Mouse (Mus musculus) kidney, adult 18-20 months (tissue): ENCODE data around the gene Plcb4.
"Not testable (repeated sequence)": the region's sequence is repeated elsewhere in the genome, so short reads cannot be mapped to it uniquely, and the experiment has no call there.

Source experiments
- DNase-seq: peaks from one replicate; pipeline ENCODE4 v3.0.0; 2021

Gene Plcb4

GRCm38 (mm10) chr2:135968159-135968558 is 309.3 kb downstream of the Plcb4 start:
- no peak for DNase-seq

- DNase-seq = no peak
These were observed 312.1 kb downstream of the Plcb4 start for GRCm38 (mm10) chr2:135970902-135971301.

DNA sequence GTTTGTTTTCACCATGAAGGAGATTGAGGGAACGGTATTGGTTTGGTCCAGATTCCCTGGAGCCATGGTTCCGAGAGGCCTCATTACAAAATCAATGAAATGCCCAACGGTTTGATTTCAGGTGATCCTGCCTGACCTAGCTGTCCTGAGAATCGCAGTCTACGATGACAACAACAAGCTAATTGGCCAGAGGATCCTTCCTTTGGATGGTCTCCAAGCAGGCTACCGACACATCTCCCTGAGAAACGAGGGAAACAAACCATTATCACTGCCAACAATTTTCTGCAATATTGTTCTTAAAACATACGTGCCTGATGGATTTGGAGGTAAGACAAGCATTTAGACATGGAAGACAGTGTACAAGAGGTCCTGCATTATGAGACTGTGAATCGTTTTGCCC is 317.2 kb downstream of the Plcb4 start:
- DNase-seq = no peak

GRCm38 (mm10) chr2:135978790-135979189 is 320.0 kb downstream of the Plcb4 start:
- no peak for DNase-seq

DNA sequence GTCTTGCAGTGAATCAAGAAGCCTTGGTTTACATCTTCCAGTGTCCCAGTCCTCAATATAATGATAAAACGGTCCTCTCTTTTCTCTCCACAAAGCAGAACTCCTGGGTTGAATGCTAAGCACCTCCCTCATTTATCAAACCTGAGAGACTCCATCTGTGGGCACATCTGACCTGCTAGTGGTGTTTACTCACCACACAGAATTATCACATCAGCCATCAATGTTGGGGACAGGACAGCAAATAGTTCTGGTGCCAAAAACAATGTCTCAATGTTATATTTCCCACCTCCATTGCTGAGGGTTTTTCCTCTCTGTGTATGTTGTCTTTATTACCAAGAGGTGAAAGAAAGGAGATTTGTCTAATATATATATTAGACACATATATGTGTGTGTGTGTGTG is 321.6 kb downstream of the Plcb4 start:
- no peak for DNase-seq

- no peak for DNase-seq
These were observed 325.2 kb downstream of the Plcb4 start for GRCm38 (mm10) chr2:135983972-135984371.

- no peak for DNase-seq
These were observed 326.9 kb downstream of the Plcb4 start for GRCm38 (mm10) chr2:135985536-135986265.

DNA sequence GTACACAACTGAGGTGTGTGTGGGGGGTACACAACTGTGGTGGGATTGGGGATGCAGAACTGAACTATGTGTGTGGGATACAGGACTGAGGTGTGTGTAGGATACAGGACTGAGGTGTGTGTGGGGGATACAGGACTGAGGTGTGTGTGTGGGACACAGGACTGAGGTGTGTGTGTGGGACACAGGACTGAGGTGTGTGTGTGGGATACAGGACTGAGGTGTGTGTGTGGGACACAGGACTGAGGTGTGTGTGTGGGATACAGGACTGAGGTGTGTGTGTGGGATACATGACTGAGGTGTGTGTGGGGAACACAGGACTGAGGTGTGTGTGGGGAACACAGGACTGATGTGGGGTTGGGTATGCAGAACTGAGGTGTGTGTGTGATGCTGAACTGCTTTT is 329.7 kb downstream of the Plcb4 start:
- not testable (repeated sequence) for DNase-seq

GRCm38 (mm10) chr2:135990686-135991085 is 331.9 kb downstream of the Plcb4 start:
- not testable (repeated sequence) for DNase-seq

- DNase-seq = no peak
These were observed 334.5 kb downstream of the Plcb4 start for GRCm38 (mm10) chr2:135993314-135993713.

DNA sequence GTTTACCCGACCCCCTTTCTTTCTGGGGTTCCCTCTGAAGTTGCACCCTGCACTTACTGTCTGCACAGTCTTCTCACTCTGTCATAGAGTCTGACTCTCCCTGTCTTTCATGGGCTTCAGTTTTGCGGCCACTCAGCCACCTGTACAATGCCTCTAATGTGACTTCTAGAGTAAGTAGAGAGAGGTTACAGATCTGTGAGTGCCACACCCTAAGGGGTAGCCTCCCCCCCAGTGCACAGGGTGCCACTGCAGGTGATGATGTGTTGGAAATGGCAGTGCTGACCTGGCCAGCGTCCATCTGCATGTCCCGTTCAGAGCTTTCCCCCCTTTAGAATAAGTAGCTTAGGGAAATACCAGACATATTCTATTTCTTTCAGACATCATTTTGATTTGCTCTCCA is 336.4 kb downstream of the Plcb4 start:
- DNase-seq = no peak

- no peak for DNase-seq
These were observed 338.1 kb downstream of the Plcb4 start for GRCm38 (mm10) chr2:135996936-135997335.

GRCm38 (mm10) chr2:135997361-135998150 is 338.7 kb downstream of the Plcb4 start:
- no peak for DNase-seq

GRCm38 (mm10) chr2:135998886-135999285 is 340.1 kb downstream of the Plcb4 start:
- no peak for DNase-seq

DNA sequence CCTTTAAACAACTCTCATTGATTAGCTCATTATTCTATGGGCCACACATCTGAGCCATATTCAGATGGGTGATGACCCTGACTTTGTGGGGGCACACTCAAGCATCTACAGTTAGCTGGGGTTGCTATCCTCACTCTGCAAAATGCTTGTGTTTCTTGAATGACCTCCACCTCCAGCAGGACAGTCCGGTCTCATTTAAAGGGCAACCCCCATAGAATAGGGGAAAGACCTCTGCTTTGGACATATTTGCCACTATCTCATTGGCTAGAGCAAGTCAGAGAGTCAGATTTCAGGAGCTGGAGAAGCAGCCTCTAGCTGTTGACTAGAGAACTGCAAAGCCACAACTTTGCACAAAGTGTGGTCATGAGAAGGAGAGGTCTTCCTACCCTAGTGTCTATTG is 340.6 kb downstream of the Plcb4 start:
- DNase-seq = no peak

GRCm38 (mm10) chr2:136000933-136001332 is 342.1 kb downstream of the Plcb4 start:
- DNase-seq = no peak

- DNase-seq = no peak
These were observed 343.3 kb downstream of the Plcb4 start for GRCm38 (mm10) chr2:136002118-136002517.

- DNase-seq = no peak
These were observed 345.0 kb downstream of the Plcb4 start for GRCm38 (mm10) chr2:136003836-136004235.

- DNase-seq = no peak
These were observed 347.5 kb downstream of the Plcb4 start for GRCm38 (mm10) chr2:136006280-136006679.

- no peak for DNase-seq
These were observed 353.9 kb downstream of the Plcb4 start for GRCm38 (mm10) chr2:136012759-136013158.

- no peak for DNase-seq
These were observed 389.7 kb downstream of the Plcb4 start for GRCm38 (mm10) chr2:136048464-136048863.

DNA sequence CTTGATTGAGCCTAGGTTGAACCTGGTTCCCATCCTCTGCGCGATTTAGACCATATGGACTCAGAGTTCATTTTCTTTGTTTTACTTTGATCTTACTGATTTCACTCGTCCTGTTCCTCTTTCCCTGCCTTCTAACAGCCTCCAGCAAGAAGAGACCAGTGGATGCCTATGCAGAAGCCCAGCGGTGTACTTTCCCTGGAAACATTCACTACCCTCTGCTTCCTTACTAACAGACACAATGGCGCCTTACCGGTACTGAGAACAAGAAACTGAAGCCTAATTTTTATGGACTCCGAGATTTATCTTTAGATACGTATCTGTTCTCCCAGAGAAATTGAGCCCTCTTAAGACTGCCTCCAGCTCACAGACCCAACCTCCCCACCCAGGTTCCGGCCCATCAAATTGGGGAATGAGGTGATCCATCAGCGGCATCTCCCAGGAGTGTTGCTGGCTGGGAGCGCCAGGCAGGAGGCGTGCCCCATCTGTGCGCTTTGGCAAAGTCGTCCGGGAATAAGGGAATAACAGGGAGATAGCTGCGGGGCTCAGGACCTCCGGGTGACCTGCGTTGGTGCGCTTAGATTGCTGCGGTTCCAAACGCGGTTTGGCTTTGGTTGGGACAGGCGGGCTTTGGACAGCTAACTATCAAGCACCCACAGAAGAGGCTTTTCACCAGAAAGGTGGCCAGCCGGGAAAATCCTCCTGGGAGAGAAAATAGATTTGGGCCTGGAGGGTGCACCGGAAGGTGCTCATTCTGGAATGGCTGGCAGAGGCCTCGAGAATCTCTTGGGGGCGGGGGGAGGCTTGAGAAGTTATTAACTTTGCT is 392.2 kb downstream of the Plcb4 start:
- DNase-seq = no peak

DNA sequence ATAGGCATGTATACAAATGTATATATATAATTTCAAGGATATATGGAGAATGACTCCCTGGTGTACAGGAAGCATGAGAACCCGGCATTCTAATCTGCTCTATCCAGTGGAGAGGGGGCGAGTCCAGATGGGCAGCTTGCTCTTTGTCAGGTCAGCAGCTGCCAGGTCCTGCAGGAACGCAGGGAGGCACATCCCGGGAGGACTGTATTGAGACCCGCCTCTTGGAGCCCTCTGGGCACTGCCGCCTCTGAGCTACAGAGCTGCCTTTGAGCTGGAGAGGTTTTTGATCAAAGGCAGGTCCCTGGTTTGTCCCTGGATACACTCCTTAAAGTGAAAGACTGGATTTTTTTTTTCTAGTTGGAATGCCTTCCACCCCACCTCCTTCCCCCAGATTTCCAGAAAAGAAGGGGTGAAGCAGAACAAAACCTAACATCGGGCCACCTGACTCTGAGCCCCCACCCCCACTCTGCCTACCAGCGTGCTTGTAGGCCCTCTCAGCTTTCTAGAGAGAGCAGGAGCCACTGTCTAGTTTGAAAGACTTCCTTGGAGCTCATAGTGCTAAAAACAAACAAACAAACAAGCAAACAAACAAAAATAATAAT is 393.0 kb downstream of the Plcb4 start, which contains the start of gene Lamp5:
Lamp5 (plus strand) TSS at position 552 of the 602 bp plus-strand sequence.
- DNase-seq = no peak
